Mouse (Mus musculus): ENCODE results near the gene Mmel1. TPM values are rescaled to one million over a fixed set of nuclear protein-coding genes. Genes with fewer than 3 reads are reported as not detected.

Mmel1 gene
- polyA plus RNA-seq, 1 experiment: 0.10 TPM

DNA sequence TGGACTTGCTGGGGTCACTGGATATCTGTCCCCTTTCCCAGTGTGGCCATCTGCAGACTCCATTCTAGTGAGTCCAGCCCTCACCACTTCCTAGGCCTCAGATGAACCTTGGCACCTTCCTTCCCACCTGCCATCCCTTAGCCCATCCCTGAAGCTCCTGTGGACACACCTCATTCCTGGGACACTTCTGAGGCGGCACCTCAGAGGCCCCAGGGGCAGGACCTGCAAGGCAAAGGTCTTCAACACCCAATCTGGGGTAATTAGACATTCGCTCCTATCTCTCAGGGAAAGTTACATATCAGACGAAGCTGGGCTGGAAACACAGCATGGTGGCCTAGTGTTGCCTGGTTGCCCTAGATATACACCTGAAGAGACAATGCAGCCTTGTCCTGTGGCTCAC lies 45.3 kb downstream of the Mmel1 start:
- WGBS: 44% methylated on average over 3 of the region's 3 CpGs
- Histone ChIP-seq H3K36me3 (ENCODE audit: control insufficient read depth, insufficient read depth, low read length) (peaks cover 18% of the 10 kb centered on the region), H3K27me3 (ENCODE audit: control insufficient read depth, insufficient read depth, low read length) (no peaks in the 10 kb centered on the region), H3K4me1 (ENCODE audit: control insufficient read depth, insufficient read depth, insufficient read length, low read length) (peaks cover 54% of the 10 kb centered on the region), H3K27ac (ENCODE audit: insufficient read depth, low read depth, low read length) (peak overlapping the region; percentile 92), H3K4me3 (ENCODE audit: low read depth, low read length) (no peak overlapping the region)
- TF ChIP-seq POLR2A (IDR thresholded peaks at IDR 0.05; ENCODE audit: low read depth, low read length) (0 out of 2 replicates have a peak, but pooled peaks have one; percentile 16), CTCF (IDR thresholded peaks at IDR 0.05; ENCODE audit: extremely low read depth, insufficient read length, insufficient replicate concordance, low read depth, low read length) (no peak)

DNA sequence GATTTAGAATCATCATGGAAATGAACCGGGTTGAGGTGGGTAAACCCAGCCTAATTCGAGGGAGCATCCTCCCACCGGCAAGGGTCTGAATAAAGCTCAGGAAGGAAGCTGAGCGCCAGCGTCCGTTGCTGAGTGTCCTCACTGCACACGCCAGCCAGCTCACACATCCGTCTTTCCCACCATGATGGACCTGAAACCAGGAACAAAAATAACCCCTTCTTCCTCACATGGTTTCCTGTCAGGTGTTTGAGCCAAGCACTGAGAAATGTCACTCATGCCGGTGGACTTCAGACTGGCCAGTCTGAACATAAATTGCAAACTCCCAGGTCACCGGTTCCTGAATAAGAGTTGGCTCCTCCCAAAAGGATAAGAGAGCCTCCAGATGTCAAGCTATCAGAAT lies 45.9 kb downstream of the Mmel1 start:
- Histone ChIP-seq H3K4me3 (ENCODE audit: low read depth, low read length) (peak overlapping the region; percentile 27), H3K4me1 (ENCODE audit: control insufficient read depth, insufficient read depth, insufficient read length, low read length) (peaks cover 53% of the 10 kb centered on the region), H3K27ac (ENCODE audit: insufficient read depth, low read depth, low read length) (peak overlapping the region; percentile 92), H3K36me3 (ENCODE audit: control insufficient read depth, insufficient read depth, low read length) (peaks cover 18% of the 10 kb centered on the region), H3K27me3 (ENCODE audit: control insufficient read depth, insufficient read depth, low read length) (no peaks in the 10 kb centered on the region)
- 32% methylated on average over 10 of the region's 10 CpGs for WGBS
- TF ChIP-seq CTCF (IDR thresholded peaks at IDR 0.05; ENCODE audit: extremely low read depth, insufficient read length, insufficient replicate concordance, low read depth, low read length) (no peak), POLR2A (IDR thresholded peaks at IDR 0.05; ENCODE audit: low read depth, low read length) (no peak)

DNA sequence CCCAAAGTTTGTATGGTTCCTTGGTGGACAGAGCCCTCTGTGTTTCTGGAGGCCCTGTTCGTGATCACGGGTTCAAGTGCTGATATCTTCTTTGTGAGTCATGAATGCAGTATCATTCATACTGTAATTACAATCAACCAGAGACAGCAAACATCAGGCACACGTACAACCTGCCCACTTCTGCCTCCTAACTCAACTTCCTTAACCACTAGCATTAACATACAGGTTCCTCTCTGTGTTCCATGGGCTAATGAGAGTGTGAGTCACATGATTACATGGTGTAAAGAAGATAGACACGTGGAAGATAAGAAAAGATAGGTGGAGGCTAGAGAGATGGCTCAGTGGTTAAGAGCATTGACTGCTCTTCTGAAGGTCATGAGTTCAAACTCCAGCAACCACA lies 47.3 kb downstream of the Mmel1 start:
- Histone ChIP-seq H3K27me3 (ENCODE audit: control insufficient read depth, insufficient read depth, low read length) (no peaks in the 10 kb centered on the region), H3K36me3 (ENCODE audit: control insufficient read depth, insufficient read depth, low read length) (peaks cover 24% of the 10 kb centered on the region), H3K4me1 (ENCODE audit: control insufficient read depth, insufficient read depth, insufficient read length, low read length) (peaks cover 40% of the 10 kb centered on the region), H3K4me3 (ENCODE audit: low read depth, low read length) (no peak overlapping the region), H3K27ac (ENCODE audit: insufficient read depth, low read depth, low read length) (peak overlapping the region; percentile 92)
- TF ChIP-seq POLR2A (IDR thresholded peaks at IDR 0.05; ENCODE audit: low read depth, low read length) (no peak), CTCF (IDR thresholded peaks at IDR 0.05; ENCODE audit: extremely low read depth, insufficient read length, insufficient replicate concordance, low read depth, low read length) (no peak)
- 35% methylated on average over 4 of the region's 4 CpGs for WGBS

GRCm38 (mm10) chr4:154922291-154922690 lies 52.9 kb downstream of the Mmel1 start:
- WGBS: 79% methylated on average over 4 of the region's 4 CpGs
- TF ChIP-seq CTCF (IDR thresholded peaks at IDR 0.05; ENCODE audit: extremely low read depth, insufficient read length, insufficient replicate concordance, low read depth, low read length) (no peak), POLR2A (IDR thresholded peaks at IDR 0.05; ENCODE audit: low read depth, low read length) (no peak)
- H3K4me3 ChIP-seq (ENCODE audit: low read depth, low read length): no peak overlapping the region

DNA sequence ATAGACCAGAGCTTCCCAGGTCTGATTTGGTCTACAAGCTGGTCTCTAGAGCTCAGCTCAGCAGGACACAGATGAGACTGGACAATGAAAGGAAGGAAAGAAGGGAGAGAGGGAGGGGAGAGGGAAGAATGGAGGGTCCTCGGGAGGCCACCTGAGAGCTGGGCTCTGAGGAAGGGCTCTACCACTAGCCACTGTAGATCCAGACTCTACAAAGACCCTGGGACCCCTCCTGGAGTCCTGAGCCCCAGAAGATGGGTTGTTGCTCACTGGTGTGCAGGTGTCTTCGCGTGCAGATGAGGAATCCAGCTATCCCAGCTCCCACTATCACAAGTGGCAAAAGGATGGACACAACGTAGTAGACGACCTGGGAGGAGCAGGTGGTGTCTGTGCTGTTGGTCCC lies 53.5 kb downstream of the Mmel1 start:
- no peak overlapping the region for H3K4me3 ChIP-seq (ENCODE audit: low read depth, low read length)
- H3K36me3 ChIP-seq (ENCODE audit: control insufficient read depth, insufficient read depth, low read length): peaks cover 54% of the 10 kb centered on the region
- no peak overlapping the region for H3K27ac ChIP-seq (ENCODE audit: insufficient read depth, low read depth, low read length)
- peaks cover 16% of the 10 kb centered on the region for H3K4me1 ChIP-seq (ENCODE audit: control insufficient read depth, insufficient read depth, insufficient read length, low read length)
- WGBS: 81% methylated on average over 5 of the region's 5 CpGs
- TF ChIP-seq POLR2A (IDR thresholded peaks at IDR 0.05; ENCODE audit: low read depth, low read length) (no peak), CTCF (IDR thresholded peaks at IDR 0.05; ENCODE audit: extremely low read depth, insufficient read length, insufficient replicate concordance, low read depth, low read length) (no peak)
- H3K27me3 ChIP-seq (ENCODE audit: control insufficient read depth, insufficient read depth, low read length): no peaks in the 10 kb centered on the region

More at GRCm38 (mm10) chr4:154922291-154922690, 52.9 kb downstream of the Mmel1 start:
- Histone ChIP-seq H3K4me1 (ENCODE audit: control insufficient read depth, insufficient read depth, insufficient read length, low read length) (peaks cover 16% of the 10 kb centered on the region), H3K27me3 (ENCODE audit: control insufficient read depth, insufficient read depth, low read length) (no peaks in the 10 kb centered on the region), H3K36me3 (ENCODE audit: control insufficient read depth, insufficient read depth, low read length) (peaks cover 60% of the 10 kb centered on the region), H3K27ac (ENCODE audit: insufficient read depth, low read depth, low read length) (no peak overlapping the region)

DNA sequence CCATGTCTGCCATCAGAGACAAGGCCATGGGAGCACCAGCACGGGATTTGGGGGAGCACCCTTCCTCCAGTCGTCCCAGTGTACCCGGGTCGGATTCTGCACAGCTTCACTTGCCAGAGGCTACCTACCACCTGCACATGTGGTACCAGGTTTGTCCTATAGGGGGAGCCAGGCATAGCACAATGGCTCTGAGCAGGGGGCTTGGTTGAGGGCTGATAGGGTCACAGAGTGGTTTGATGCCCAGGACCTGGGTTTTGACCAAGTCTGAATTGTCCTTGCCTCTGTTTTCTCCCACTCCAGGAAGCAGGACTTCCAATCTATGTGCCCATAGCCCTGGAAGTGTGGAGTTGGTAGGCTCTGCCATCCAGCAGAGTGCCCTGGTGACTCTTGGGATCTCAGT lies 56.0 kb downstream of the Mmel1 start:
- 65% methylated on average over 4 of the region's 4 CpGs for WGBS
- Histone ChIP-seq H3K27ac (ENCODE audit: insufficient read depth, low read depth, low read length) (no peak overlapping the region), H3K4me3 (ENCODE audit: low read depth, low read length) (no peak overlapping the region), H3K27me3 (ENCODE audit: control insufficient read depth, insufficient read depth, low read length) (no peaks in the 10 kb centered on the region), H3K4me1 (ENCODE audit: control insufficient read depth, insufficient read depth, insufficient read length, low read length) (peaks cover 34% of the 10 kb centered on the region), H3K36me3 (ENCODE audit: control insufficient read depth, insufficient read depth, low read length) (peaks cover 46% of the 10 kb centered on the region)
- TF ChIP-seq CTCF (IDR thresholded peaks at IDR 0.05; ENCODE audit: extremely low read depth, insufficient read length, insufficient replicate concordance, low read depth, low read length) (peak; percentile 74; the same call in 1 of the 2 replicates), POLR2A (IDR thresholded peaks at IDR 0.05; ENCODE audit: low read depth, low read length) (no peak)

DNA sequence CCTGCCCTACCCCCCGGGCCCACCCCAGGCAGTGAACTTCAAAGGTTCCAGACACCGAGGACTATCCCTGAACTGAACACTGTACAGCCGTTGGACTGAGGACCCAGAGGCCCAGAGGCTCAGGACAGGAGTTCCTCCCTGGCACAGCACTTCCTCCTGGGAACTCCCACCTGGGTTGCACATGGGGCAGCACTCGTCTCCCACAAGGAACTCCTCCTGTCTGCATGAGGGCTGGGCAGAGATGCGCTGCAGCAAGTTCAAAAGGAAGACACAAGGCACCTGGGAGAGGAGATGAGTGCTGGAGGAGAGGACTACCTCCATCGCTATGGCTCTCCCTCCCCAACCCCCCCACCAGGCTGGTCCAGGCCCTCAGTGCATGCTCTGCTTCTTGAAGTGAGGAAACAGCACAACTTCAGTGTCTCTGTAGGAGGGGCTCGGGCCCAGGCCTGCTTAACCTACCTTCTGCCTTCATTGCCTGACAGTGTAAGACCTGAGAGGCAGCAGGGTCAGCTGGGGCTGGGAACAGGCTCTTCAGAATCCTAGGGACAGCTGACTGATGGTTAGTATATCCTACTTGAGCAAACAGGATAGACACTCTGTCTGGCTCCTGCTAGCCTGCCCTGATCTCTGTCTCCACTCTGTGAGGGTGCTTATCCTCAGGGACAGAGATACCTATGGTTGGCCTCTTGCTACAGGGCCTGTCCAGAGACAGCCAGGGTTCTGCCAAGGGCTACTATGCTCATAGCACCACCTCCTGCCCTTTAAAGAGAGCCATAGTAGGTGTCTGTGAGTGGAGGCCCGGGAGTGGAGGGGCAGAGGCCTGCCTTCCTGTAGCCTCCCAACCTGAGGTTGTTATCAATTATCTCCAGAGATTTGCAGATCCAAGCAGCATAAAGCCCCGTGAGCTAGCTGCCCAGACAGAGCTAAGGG lies 57.8 kb downstream of the Mmel1 start:
- Histone ChIP-seq H3K36me3 (ENCODE audit: control insufficient read depth, insufficient read depth, low read length) (peaks cover 36% of the 10 kb centered on the region), H3K27me3 (ENCODE audit: control insufficient read depth, insufficient read depth, low read length) (no peaks in the 10 kb centered on the region), H3K4me1 (ENCODE audit: control insufficient read depth, insufficient read depth, insufficient read length, low read length) (peaks cover 34% of the 10 kb centered on the region), H3K4me3 (ENCODE audit: low read depth, low read length) (peak overlapping the region; percentile 84), H3K27ac (ENCODE audit: insufficient read depth, low read depth, low read length) (peak overlapping the region; percentile 97)
- TF ChIP-seq CTCF (IDR thresholded peaks at IDR 0.05; ENCODE audit: extremely low read depth, insufficient read length, insufficient replicate concordance, low read depth, low read length) (no peak), POLR2A (IDR thresholded peaks at IDR 0.05; ENCODE audit: low read depth, low read length) (no peak)
- WGBS: 12% methylated on average over 9 of the region's 9 CpGs

All from small intestine, adult 2 months (tissue).